Mouse (Mus musculus): ENCODE measurements at regions not wholly inside any gene's neighbourhood (a gene's known extent, or its start where the extent isn't known, plus 50 kb on each side); places are given as distances from the start of the nearest gene placed in this dataset.
A peak's percentile ranks its signal among the peaks of the same experiment; 100 is the strongest.
"Not testable (repeated sequence)": the region's sequence is repeated elsewhere in the genome, so short reads cannot be mapped to it uniquely, and the experiment has no call there.

DNA sequence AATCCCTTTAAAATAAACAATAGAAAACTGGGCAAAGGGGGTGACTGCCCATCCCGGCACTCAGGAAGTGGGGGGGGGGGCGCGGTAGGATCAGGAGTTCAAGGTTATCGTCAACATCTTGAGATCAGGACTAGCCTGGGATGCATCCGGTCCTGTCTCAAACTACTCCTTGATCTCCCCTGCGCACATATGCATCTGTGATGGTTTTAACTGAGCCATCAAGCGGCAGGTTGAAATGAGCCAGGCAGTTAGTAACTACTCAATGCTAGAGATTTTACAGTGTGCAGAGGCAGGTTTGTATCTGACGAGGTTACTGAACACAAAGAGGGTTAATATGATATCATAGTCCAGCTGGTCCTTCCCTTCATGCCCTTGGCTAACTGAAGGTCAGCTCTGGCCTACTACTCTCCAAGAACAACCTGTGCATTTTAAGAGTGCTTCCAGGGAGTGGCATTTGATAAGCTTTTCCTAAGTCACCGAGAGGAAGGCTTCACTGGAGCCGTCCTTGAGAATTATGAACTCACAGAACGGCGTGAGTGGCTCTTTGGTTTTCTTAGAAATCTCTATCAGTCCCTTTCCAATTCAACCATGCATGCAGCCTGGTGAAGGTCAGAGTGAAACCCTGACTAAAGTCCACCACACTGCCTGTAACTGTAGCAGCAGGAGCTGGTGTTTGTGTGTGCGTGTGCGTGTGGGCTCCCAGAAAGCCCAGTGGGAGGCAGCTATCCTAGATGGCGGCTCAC, 340.1 kb downstream of the Diras2 start:
- DNase-seq (ENCODE audit: low spot score in 2 of 2): no peak

DNA sequence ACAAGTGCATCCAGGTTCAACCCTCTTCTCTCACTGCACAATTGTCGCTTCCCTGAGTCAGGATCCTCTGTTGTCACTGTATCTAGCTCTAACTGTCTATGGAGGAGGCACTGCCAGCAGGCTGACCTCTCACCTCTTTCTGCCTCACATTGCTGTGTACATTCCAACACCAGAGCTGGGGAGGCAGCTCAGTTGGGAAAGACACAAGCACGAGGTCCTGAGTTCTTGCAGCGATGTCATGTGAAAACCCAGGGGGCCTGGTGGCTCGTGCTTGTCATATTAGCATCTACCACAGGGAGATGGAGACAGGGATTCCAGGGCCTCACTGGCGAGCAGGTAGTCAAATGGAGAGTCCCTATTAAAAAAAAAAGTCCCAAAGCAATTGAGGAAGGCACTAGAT, 334.2 kb downstream of the Diras2 start:
- DNase-seq (ENCODE audit: low spot score in 2 of 2): no peak

DNA sequence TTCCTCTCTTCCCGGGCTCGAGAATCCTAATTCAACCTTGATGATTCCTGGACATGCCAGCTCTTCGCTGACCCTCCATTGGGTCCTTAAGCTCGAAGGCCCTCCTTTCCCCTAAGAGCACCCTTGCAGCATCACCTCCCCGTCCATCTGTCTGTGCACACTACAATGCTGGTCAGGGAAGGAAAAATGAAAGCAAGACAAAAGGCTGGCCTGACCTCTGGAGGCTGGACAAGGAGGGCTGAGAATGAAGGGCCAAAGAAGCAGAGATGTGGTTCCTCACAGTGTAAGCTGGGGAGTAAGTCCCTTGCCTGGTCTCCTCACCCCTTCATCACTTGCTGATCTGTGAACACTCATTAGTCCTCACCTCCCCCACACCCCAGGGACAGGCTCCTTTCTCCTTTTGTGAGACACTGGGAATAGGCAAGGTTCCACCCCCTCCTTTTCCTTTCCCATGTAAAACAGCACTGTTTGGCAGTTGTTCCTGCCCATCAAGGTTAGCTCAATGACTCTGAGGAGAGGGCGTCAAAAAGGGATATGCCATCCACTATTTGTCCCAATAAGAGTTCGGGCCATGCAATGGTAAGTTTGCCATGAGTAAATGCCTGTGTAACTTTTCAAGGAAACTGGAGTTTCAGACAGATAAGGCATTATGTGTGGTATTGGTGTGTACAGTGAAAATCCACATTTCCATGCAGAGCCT, 332.3 kb downstream of the Diras2 start:
- no peak for DNase-seq (ENCODE audit: low spot score in 2 of 2)

DNA sequence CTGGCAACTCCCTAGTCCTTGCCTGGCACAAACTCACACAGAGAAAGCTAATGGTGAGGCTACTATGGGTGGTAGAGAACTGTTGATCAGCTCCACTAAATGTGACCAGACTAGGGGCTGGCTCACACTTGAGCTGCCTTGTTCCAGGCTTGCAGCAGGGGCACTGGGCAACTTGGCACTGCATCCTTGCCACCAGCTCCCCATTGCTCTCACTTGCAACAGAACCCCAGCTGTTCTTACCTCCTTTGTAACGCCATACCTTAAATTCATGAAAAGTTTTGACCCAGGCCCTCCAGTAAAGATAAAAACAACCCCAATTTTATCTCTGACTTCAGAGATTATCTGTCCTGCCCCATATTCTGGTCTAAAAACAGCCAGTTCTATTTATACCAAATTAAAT, 328.7 kb downstream of the Diras2 start:
- DNase-seq (ENCODE audit: low spot score in 2 of 2): no peak

DNA sequence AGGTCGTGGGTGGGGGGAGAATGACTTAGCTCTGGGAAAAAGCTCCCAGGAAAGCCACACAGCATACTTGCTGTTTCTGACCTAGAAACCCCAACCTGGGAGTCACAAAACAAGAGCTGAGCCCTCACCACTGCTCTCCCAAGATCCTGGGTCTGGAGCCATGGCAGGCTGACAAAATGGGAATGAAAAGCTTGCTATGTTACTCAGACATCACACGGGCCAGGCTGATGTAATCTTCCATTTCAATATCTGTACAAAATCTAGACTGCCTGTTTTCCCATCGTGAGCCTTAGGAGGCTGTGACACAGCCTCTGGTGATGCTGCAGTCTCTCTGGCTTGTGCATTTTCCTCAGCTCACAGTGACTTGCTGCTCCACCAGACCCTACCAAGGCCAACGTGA, 325.1 kb downstream of the Diras2 start:
- DNase-seq (ENCODE audit: low spot score in 2 of 2): no peak

DNA sequence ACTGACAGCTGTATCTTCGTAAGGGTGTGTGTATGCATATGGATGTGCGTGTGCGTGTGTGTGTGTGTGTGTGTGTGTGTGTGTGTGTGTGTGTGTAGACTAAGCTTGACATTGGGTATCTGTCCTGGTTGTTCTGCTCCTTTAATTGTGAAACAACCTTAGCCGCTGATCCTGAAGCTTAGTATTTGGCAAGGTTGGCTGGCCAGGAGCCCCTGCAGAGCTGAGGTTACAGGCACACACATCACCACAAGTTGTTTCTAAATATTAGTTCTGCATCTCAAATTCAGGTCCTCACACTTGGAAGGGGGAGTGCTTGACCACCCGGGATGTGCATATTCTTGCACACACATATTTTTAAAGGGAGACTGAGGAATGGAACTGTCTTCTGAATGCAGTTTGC, 314.7 kb downstream of the Diras2 start:
- DNase-seq (ENCODE audit: low spot score in 2 of 2): no peak

DNA sequence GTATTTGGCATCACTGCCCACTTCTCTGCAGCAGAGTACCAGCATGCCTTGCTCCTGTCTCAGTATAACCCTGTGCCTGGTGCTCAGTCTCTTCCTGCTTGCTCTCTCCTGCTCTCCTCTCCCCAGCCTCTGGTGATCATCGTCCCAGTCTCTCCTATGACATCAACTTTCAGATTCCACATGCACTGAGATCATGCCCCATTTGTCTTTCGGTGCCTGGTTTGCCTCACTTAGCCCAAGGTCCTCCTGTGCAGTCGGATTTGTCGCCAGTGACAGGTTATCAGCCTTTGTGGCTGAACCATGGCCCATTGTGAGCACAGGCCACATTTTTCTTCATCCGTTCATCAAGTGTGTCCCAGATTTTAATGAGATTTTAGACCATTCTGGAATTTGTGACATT, 314.0 kb downstream of the Diras2 start:
- DNase-seq (ENCODE audit: low spot score in 2 of 2): no peak

DNA sequence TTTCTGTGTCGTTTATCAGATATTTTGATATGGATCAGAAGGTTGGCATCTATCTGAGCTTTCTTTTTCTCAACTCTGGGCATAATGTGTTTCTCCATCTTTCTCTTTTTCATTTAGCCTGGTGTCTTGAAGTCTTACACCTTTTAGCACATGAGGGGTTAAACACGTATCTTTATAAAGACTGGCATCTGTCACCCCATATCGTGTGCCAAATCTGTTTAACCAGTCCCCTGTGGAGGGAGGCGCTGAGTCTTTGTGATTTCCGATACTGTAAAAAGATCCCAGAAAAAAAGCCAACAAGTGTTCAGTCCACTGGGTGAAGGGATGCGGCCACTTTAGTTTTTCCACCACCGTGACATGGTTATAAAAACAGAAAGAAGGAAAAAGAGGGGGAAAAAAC, 313.3 kb downstream of the Diras2 start:
- DNase-seq (ENCODE audit: low spot score in 2 of 2): no peak

DNA sequence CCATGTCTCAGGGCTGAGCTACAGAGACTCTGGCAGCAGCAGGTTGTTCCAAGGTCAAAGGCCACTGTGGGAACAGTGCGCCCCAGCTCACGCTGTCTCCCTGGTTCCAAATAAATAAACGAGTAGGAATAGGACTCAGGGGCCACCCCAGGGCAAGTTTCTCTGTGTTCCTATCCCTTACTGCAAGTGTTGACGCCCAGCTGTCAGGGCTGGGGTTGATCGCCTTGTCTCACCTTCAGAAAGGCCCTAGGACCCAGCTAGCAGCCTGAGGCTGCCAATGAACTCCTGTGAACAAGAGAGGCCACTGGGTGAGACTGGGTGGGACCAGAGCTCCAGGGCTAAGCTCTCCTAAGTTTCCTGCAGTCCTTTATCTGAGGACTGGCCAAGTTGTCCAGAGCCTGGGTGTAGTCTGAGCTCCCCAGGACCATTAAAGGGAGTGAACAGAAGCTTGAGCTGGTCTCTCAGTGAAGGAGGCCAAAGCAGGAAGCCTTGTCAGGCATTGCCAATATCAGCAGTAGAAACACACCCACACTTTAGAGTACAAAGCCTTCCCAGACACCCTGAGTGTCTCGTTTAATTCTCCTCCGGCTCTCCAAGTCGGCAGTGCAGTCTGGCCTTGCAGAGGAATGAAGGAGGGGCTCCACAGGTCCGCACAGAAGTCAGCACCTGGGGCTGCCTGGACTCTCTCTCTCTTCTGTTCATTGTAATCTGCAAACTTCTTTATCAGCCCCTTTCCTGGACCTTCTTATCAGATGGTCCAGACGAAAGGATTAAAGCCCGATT, 308.6 kb downstream of the Diras2 start:
- no peak for DNase-seq (ENCODE audit: low spot score in 2 of 2)

DNA sequence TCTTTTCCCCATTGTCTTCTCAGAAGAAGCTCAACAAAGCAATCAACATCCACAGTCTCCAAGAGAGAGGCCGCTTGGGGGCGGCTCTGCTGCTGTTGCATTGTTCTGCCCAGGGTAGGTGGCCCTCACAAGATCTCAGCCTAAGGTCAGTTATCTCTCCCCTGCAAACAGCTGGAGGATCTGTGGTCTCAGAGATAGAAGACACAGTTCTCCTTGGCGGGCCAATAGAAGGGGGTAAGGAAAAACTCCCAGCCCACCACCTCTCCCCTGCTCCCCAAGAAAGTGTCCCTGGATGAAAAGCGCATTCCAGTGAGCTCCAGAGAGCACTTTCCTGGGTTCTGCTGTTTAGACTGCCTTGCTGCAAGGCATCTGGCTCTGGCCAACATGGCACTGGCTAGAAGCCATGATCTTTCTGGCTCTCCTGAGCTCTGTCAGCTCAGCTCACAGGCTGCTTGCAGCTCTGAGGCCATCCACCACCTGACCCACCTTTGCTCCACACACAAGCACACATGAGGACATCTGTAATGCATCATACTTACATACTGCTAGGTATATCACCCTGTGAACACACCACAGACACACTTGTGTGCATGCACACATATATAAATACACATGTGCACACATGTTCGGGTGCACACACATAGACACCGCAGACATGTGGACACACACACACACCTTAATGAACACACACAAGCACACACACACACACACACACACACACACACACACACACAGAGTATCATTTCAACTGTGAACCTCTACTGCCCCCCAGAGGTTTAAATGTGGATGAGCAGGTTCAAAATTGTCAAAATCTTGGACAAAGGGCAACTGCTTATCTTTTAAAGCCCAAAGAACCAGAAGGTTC, 307.7 kb downstream of the Diras2 start:
- peak in 1 of 2 experiments; percentile 21 for DNase-seq (ENCODE audit: low spot score in 2 of 2)

DNA sequence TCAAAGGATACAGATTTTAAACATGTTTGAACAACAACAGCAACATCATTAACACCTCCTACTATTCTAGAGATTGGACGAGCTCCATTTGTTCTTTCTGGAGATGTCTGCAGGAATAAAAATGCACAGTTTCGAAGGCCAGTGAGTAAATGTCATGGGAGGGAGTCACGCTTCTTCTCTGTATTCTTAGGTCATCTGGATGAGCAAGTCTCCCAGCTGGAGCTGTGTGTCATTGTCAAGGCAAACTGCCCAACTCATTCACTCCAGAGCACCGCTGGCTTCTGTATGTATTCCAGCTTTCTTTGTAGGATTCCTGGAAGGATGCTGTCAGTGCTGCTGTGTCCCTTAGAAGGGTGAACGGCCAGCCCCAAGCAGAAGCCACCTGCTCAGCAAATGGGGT, 297.1 kb downstream of the Diras2 start:
- peak in 1 of 2 experiments; percentile 39 for DNase-seq (ENCODE audit: low spot score in 2 of 2)

DNA sequence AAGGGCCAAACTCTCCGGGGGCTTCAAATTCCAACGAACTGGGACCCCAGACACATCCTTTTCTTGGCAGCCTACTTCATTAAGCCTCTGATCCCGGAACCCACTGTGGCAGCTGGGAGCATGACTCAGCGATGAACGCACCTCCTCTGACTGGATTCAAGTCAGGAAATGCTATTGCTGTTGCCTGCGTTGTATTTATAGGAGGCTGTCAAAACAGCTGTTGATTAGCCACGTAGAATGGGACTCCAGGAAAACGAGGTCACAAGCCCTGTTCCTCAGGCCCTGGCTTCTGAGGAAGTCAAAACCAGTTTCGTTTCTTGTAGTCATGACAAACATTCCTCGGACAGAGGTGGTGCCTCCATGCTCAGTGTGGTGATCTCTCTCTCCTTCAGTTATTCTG, 295.0 kb downstream of the Diras2 start:
- peak in 1 of 2 experiments; percentile 34 for DNase-seq (ENCODE audit: low spot score in 2 of 2)

DNA sequence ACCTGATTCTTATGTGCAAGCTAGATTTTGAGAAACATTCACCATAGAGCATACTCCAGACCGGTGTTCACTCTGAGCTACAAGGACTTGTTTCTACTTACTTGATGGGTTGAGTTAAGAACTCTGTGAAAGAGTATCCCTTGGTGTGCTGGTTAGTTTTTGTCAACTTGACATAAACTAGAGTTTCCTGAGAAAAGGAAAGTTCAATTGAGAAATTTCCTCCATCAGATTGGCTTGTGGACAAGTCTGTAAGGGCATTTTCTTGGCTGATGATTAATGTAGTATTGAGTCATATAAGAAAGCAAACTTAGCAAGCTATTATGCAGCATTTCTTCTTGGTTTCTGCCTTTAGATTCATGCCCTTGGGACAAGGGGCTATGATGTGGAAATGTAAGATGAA, 291.5 kb downstream of the Diras2 start:
- DNase-seq (ENCODE audit: low spot score in 2 of 2): no peak

DNA sequence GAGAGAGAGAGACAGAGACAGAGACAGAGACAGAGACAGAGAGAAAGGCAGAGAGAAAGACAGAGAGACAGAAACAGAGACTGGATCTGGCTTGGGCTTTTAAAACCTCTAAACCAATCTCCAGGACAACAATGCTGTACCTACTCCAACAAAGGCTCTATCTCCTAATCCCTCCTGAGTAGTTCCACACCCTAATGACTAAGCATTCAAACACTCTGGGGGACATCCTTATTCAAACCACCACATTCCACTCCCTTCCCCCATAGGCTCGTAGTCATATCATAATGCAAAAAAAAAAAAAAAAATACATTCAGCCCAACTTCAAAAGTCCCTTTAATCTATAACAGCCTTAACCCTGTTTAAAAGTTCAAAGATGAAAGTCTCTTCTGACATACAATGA, 289.3 kb downstream of the Diras2 start:
- DNase-seq (ENCODE audit: low spot score in 2 of 2): no peak

DNA sequence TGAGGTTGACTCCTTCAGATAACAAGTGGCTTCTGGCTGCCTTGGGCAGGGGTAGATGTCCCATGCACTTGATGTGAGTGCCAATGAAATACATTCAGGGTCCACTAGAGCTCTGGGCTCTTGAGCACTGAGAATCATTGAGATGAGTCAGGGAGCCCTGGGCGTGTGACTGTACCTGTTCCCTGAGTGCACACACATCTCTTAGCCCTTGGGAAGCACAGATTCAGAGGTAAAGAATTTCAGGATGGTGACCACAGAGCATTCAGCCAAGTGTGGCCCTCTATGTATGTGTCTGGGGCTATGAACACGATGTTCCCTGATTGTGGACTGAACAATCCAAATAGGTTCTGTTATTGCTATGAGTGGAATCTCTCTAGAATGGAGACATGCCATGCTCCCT, 281.6 kb downstream of the Diras2 start:
- no peak for DNase-seq (ENCODE audit: low spot score in 2 of 2)

DNA sequence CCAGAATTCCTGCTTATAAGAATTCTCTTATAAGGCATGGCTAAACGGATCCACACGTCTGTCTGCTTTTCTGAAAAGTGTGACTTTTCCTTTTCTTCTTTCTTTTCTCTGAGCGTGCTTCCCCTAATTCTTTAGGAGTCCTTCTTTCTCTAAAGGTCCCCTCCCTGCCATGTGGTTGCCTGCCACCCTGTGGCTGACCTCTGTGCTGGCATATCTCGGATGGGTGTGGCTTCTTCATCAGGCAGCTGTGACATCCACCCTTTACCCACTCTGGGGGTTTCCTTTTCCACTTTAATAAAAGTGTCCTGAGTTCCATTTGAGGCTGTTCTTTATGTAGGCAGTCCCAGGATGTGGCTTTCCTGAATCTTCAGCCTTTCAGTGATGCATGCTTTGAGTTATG, 280.7 kb downstream of the Diras2 start:
- DNase-seq (ENCODE audit: low spot score in 2 of 2): no peak

DNA sequence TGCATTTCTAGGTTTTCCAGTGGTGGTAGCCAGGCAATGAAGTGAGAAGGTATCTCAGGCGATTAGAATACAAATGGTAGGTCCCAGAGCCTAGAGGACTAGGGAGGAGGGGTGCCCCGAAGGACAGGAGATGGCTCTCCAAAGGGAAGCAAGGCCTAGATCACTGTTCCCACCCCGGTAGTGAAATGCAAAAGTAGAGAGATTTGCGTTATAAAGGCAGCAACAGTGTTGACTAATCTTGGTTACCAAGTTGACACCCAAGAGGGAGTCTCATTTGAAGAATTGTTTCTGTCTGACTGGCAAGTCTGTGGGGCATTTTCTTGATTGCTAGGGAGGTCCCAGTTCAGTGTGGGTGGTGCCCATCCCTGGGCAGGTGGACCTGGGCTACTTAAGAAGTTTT, 278.8 kb downstream of the Diras2 start:
- DNase-seq (ENCODE audit: low spot score in 2 of 2): no peak

DNA sequence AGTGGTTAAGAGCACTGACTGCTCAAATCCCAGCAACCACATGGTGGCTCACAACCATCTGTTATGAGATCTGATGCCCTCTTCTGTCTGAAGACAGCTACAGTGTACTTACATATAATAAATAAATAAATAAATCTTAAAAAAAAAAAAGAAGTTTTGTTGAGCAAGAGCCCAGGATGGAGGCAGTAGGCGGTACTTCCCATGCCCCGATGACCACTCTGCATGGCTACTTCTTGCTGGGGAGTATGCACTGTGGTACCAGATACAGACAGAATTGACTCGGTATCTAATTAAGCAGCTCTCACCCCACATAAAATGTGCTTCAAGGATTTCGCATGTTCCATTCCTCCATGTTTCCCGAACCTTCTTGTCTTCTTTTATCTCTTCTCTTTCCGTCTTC, 278.4 kb downstream of the Diras2 start:
- DNase-seq (ENCODE audit: low spot score in 2 of 2): not testable (repeated sequence)

DNA sequence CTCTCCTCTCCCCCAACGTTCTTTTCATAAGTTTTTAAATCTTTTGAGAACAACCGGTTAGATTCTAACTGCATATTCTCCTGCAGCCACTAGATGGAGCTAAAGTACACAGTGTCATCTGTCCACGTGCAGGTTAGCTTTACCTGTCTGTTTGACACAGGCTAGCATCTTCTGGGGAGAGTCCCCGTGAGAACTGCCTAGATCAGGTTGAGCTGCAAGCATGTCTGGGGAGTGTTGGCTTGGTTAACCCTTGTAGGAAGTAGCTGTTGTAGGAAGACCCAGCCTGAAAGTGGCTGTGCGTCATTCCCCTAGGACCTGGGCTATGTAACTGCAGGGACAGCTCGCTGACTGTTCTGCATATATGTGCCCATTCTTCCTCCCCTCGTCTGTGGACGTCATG, 277.9 kb downstream of the Diras2 start:
- peak in 1 of 2 experiments; percentile 28 for DNase-seq (ENCODE audit: low spot score in 2 of 2)

DNA sequence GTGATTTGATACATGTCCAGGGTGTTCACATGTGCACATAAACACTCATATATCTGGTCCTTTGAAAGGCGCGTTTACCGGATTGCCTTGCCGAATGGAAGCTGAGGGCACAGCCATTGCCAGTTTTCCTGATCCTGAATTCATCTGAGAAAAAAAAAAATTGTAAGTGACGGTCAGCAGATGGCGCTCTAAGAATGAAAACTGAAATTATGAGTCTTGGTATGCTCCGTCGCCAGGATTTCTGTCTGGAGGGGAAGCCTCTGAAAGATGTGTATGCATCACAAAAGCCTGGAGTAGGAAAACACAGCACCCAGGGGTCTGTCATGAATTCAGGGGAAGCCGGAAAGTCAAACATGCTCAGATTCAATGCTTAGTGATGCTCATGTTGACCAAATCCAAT, 276.9 kb downstream of the Diras2 start:
- DNase-seq (ENCODE audit: low spot score in 2 of 2): peak in 1 of 2 experiments; percentile 54

DNA sequence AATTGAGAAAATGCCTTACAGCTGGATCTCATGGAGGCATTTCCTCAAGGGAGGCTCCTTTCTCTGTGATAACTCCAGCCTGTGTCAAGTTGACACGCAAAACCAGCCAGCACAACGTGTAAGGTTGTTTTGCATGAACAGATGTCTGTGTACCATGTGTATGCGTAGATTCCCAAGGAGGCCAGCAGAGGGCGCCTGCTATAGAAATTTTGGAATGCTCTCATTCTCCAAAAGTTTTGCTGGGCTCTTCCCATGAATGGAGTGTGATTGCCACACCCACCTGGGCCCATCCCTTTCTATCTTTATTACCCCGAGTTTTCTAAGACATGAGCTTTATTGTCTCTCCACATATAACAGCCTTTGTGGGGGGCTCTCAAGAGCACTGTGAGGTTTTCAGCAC, 275.4 kb downstream of the Diras2 start:
- no peak for DNase-seq (ENCODE audit: low spot score in 2 of 2)

DNA sequence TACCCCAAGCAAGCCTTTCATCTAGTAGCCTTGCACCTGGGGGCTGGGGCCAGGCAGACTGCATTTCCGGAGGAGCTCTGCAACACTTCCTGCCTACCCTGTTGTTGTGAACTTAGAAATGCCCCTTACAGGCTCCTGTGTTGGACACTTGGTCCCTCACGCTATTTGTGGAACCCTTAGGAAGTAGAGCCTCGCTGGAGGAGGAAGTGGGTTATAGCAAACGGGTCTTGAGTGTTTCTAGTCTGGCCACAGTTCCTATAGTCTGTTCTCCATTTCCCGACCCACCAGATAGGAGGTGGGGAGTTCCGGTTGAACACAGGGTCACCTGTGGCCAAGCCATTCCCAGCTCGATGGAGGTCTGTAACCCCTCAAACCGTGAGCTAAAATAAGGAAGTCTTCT, 272.7 kb downstream of the Diras2 start:
- no peak for DNase-seq (ENCODE audit: low spot score in 2 of 2)
